ENCODE assay signal across 28 mouse cellular contexts in the genomic region with DNA sequence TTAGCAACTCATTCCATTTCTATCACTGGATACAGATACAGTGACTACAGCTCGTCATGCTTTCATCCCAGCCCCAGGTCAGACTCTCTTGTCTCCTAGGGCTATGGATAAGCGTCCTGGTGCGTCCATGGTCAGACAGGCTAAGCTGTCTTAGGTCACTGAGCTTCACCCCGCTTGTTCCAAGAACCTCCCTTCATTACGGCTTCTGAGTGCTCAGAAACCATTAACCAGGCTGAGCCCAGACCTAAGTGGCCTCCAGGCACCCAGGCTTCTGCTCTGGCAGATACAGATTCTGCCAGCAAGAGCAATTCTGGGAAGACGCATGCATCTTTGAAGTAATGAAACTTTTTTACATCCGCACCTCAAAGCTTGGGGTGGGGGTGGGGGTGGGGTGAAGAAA. TPM values are rescaled to one million over a fixed set of nuclear protein-coding genes. Genes with fewer than 3 reads are reported as not detected.
DNase-seq lines count a peak whose midpoint lies in the region; ATAC-seq lines count a peak whose summit lies in the region.
"Had no signal": no experiment of that assay in that cellular context is flagged by ENCODE, and none has a peak within 500 bp of the region (broad histone marks: within the 10 kb centered on the region; RNA-seq: fewer than 3 reads in every experiment).

No protein-coding gene starts in this region.

- H3K9me3 ChIP-seq in kidney, embryonic 15.5 days (replicated peaks): no peaks in the 10 kb centered on the region
- H3K9me3 ChIP-seq: embryonic facial prominence, embryonic 10.5 days; embryonic facial prominence, embryonic 13.5 days; forebrain, embryonic 12.5 days; forebrain, embryonic 15.5 days; heart, embryonic 10.5 days; heart, embryonic 13.5 days; hindbrain, embryonic 12.5 days; hindbrain, embryonic 15.5 days had no signal

- no peaks in the 10 kb centered on the region for H3K4me1 ChIP-seq in kidney, embryonic 15.5 days
- H3K4me1 ChIP-seq: embryonic facial prominence, embryonic 10.5 days; embryonic facial prominence, embryonic 13.5 days; forebrain, embryonic 12.5 days; heart, embryonic 13.5 days; hindbrain, embryonic 12.5 days had no signal

- H3K36me3 ChIP-seq in kidney, embryonic 15.5 days: no peaks in the 10 kb centered on the region
- H3K36me3 ChIP-seq: embryonic facial prominence, embryonic 10.5 days; embryonic facial prominence, embryonic 13.5 days; forebrain, embryonic 12.5 days; forebrain, embryonic 15.5 days; heart, embryonic 10.5 days; heart, embryonic 13.5 days; hindbrain, embryonic 12.5 days; hindbrain, embryonic 15.5 days had no signal

- no peak overlapping the region for H3K9ac ChIP-seq in kidney, embryonic 15.5 days
- H3K9ac ChIP-seq: embryonic facial prominence, embryonic 13.5 days; forebrain, embryonic 12.5 days; forebrain, embryonic 15.5 days; heart, embryonic 13.5 days; hindbrain, embryonic 12.5 days; hindbrain, embryonic 15.5 days had no signal

- H3K4me3 ChIP-seq in kidney, embryonic 15.5 days (replicated peaks): no peak overlapping the region
- H3K4me3 ChIP-seq: embryonic facial prominence, embryonic 10.5 days; embryonic facial prominence, embryonic 13.5 days; erythroblast, embryonic 14.5 days; forebrain, embryonic 12.5 days; forebrain, embryonic 15.5 days; heart, adult 2 months; heart, embryonic 10.5 days; heart, embryonic 13.5 days; hindbrain, embryonic 12.5 days; hindbrain, embryonic 15.5 days had no signal

- 60% methylated on average over 7 of the region's 7 CpGs for WGBS in kidney, embryonic 15.5 days

- no peak for ATAC-seq in kidney, embryonic 15.5 days (replicated peaks; ENCODE audit: low FRiP score)
- ATAC-seq: CD4-positive, CD25-positive, alpha-beta regulatory T cell, adult 4 months; forebrain, embryonic 15.5 days had no signal

- DNase-seq in kidney, adult 18-20 months: peak; percentile 36
- DNase-seq in kidney, adult 9 months: peak; percentile 64
- DNase-seq in kidney, postnatal 4 days: no peak
- peak; percentile 11 to 51 for DNase-seq in kidney, postnatal 25 days
- no peak for DNase-seq in urinary bladder, adult 2 months (ENCODE audit: low spot score)
- DNase-seq: adrenal gland, adult 2 months; adrenal gland, postnatal 14 days; cerebellum, adult 11 months; cerebellum, adult 2 months; cerebellum, adult 9-11 months; cerebellum, postnatal 25 days; embryo, embryonic 11 days; gastrocnemius, postnatal 25 days; heart, adult 2 months; heart, postnatal 14 days had no signal

- no peaks in the 10 kb centered on the region for H3K27me3 ChIP-seq in kidney, embryonic 15.5 days
- H3K27me3 ChIP-seq: embryonic facial prominence, embryonic 13.5 days; forebrain, embryonic 12.5 days; forebrain, embryonic 15.5 days; heart, embryonic 13.5 days; hindbrain, embryonic 12.5 days; hindbrain, embryonic 15.5 days had no signal

- no peak overlapping the region for H3K4me2 ChIP-seq in kidney, embryonic 15.5 days
- H3K4me2 ChIP-seq: embryonic facial prominence, embryonic 13.5 days; forebrain, embryonic 12.5 days; forebrain, embryonic 15.5 days; heart, embryonic 13.5 days; hindbrain, embryonic 12.5 days; hindbrain, embryonic 15.5 days had no signal

- no peak overlapping the region for H3K27ac ChIP-seq in kidney, embryonic 15.5 days
- H3K27ac ChIP-seq: embryonic facial prominence, embryonic 10.5 days; embryonic facial prominence, embryonic 13.5 days; forebrain, embryonic 12.5 days; forebrain, embryonic 15.5 days; heart, adult 2 months; heart, embryonic 10.5 days; heart, embryonic 13.5 days; hindbrain, embryonic 12.5 days; hindbrain, embryonic 15.5 days had no signal

RNA-seq across cellular contexts. Expression of a gene that starts 26.7 kb away (rescaled TPM):
- polyA plus RNA-seq in kidney, embryonic 15.5 days (2015; fragmentation: Nextera tagmentation; extraction: Ambion mirVana): not detected in 2 replicates
- polyA plus RNA-seq in urinary bladder, adult 2 months (2012; rRNA removed): not detected in 2 replicates
- polyA plus RNA-seq: adrenal gland, adult 2 months; CD4-positive, CD25-positive, alpha-beta regulatory T cell, adult 4 months; cerebellum, adult 2 months; cortical plate, adult 2 months; embryonic facial prominence, embryonic 10.5 days; erythroblast, embryonic 14.5 days; forebrain, embryonic 12.5 days; forebrain, embryonic 15.5 days; gonadal fat pad, adult 2 months; hindbrain, embryonic 12.5 days had no signal

Comparison
In these comparisons a context has a peak if more than half of its experiments do, and no peak if none do; other contexts are left out.
1. DNase-seq: peak in kidney, adult 18-20 months (single experiment), kidney, adult 9 months (single experiment) and kidney, postnatal 25 days (2 of 2); none in kidney, postnatal 4 days (0 of 2) and urinary bladder, adult 2 months (single experiment).